Mouse (Mus musculus): ENCODE data around the gene Dmp1. TPM values are rescaled to one million over a fixed set of nuclear protein-coding genes. Genes with fewer than 3 reads are reported as not detected.

Gene Dmp1
- not detected in 2 replicates for polyA plus RNA-seq (2015; fragmentation: Nextera tagmentation; extraction: Ambion mirVana)

DNA sequence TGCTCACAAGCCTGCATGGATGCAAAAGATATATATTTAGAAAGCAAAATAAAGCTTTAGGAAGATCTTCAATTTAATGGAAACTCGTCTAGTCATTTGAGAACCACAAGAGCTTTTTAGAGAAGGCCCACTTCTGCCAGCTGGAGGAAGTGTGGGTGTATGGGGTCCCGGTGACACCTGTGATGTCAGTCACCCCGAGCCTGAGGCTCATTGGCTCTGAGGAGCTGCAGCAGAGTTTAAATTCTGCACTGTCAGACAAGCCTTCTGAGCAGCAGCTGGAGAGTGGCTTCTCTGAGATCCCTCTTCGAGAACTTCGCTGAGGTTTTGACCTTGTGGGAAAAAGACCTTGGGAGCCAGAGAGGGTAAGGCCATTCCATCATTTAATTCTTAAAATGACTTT lies at the start of gene Dmp1:
TSS of gene Dmp1 (plus strand) at position 263 of the 400 bp plus-strand sequence.
- no peaks in the 10 kb centered on the region for H3K9me3 ChIP-seq (ENCODE audit: low read length)
- H3K4me2 ChIP-seq (ENCODE audit: low read depth, low read length): no peak within 1 kb of the TSS
- no peaks in the 10 kb centered on the region for H3K4me1 ChIP-seq (ENCODE audit: insufficient read depth)
- WGBS (ENCODE audit: insufficient replicate concordance): 42% methylated on average over 5 of the region's 5 CpGs
- DNase-seq (no peak), ATAC-seq (no peak)
- H3K27ac ChIP-seq (ENCODE audit: low read depth): no peak within 1 kb of the TSS
- H3K4me3 ChIP-seq (ENCODE audit: low read depth, low read length): no peak within 1 kb of the TSS
- H3K36me3 ChIP-seq (replicated peaks; ENCODE audit: insufficient read depth, low read length): no peaks in the 10 kb centered on the region
- no peaks in the 10 kb centered on the region for H3K27me3 ChIP-seq (ENCODE audit: insufficient read depth, low read length)
- TF ChIP-seq EP300 (IDR thresholded peaks at IDR 0.05; ENCODE audit: low read depth): no peak
- TF ChIP-seq CTCF (IDR thresholded peaks at IDR 0.05; ENCODE audit: low read depth): no peak
- H3K9ac ChIP-seq (replicated peaks): no peak within 1 kb of the TSS

DNA sequence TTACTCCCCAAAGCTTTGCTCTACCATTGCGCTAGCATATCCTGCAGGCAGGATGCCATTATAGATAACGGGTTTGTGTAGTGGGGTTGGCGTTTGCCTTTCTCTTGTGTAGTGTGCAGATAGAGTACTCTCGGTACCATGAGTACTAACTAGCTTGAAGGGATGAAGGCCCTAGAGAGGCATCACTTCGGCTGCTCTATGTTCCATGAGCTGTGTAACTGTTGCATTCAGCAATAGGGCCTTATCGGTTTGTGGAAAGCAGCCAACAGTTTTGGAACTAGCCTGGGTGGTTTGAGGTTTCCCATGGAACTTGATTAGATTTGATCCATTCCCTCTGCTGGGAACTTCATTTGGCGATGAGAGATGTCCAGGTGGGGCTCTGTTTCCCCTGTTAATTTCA lies 44.7 kb upstream of the Dmp1 start:
- H3K36me3 ChIP-seq (replicated peaks; ENCODE audit: insufficient read depth, low read length): no peaks in the 10 kb centered on the region
- no peaks in the 10 kb centered on the region for H3K9me3 ChIP-seq (ENCODE audit: low read length)
- H3K4me2 ChIP-seq (ENCODE audit: low read depth, low read length): no peak overlapping the region
- no peak overlapping the region for H3K27ac ChIP-seq (ENCODE audit: low read depth)
- WGBS (ENCODE audit: insufficient replicate concordance): 82% methylated on average over 7 of the region's 7 CpGs
- no peaks in the 10 kb centered on the region for H3K4me1 ChIP-seq (ENCODE audit: insufficient read depth)
- no peak overlapping the region for H3K4me3 ChIP-seq (ENCODE audit: low read depth, low read length)
- TF ChIP-seq CTCF (IDR thresholded peaks at IDR 0.05; ENCODE audit: low read depth) (no peak), EP300 (IDR thresholded peaks at IDR 0.05; ENCODE audit: low read depth) (no peak)
- no peak for DNase-seq
- no peak overlapping the region for H3K9ac ChIP-seq (replicated peaks)
- H3K27me3 ChIP-seq (ENCODE audit: insufficient read depth, low read length): no peaks in the 10 kb centered on the region
- no peak for ATAC-seq

DNA sequence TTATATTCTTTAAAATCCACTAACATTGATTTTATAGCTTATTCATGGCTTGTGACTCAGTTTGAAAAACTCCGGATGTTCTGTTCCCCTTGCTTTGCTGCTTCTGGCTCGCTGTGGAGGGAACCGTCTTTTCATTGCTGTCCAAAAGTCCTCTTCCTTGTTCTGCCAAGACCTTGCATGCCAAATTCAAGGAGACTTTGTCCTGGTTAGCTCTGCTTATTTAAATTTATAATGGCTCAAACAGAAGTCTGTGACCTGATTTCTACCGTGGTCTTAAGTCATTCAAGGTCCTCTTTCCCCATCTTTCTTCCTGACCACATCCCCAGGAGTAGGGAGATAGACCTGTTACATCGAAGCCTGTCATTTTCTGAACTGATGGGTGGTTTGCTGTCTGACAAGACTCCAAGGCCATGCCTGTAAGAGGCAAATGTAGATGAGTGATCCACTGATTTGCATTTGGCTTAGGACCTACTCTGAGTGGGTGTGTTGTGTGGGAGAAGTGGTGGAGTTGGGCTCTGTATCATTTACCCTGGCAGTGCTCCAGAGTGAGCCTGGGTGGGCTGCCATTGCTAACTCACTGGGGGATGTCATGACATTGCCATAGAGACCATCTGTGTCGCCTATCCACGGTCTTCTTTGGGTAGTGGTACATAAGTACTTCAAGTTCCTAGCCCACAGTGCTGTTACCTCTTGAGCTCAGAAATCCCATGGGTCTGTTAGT lies 43.9 kb upstream of the Dmp1 start:
- 79% methylated on average over 7 of the region's 7 CpGs for WGBS (ENCODE audit: insufficient replicate concordance)
- H3K4me3 ChIP-seq (ENCODE audit: low read depth, low read length): no peak overlapping the region
- no peak overlapping the region for H3K9ac ChIP-seq (replicated peaks)
- no peaks in the 10 kb centered on the region for H3K4me1 ChIP-seq (ENCODE audit: insufficient read depth)
- H3K36me3 ChIP-seq (replicated peaks; ENCODE audit: insufficient read depth, low read length): no peaks in the 10 kb centered on the region
- no peak for TF ChIP-seq CTCF (IDR thresholded peaks at IDR 0.05; ENCODE audit: low read depth)
- TF ChIP-seq EP300 (IDR thresholded peaks at IDR 0.05; ENCODE audit: low read depth): no peak
- DNase-seq (no peak), ATAC-seq (no peak)
- no peak overlapping the region for H3K4me2 ChIP-seq (ENCODE audit: low read depth, low read length)
- H3K27ac ChIP-seq (ENCODE audit: low read depth): no peak overlapping the region
- H3K27me3 ChIP-seq (ENCODE audit: insufficient read depth, low read length): no peaks in the 10 kb centered on the region
- H3K9me3 ChIP-seq (ENCODE audit: low read length): no peaks in the 10 kb centered on the region

DNA sequence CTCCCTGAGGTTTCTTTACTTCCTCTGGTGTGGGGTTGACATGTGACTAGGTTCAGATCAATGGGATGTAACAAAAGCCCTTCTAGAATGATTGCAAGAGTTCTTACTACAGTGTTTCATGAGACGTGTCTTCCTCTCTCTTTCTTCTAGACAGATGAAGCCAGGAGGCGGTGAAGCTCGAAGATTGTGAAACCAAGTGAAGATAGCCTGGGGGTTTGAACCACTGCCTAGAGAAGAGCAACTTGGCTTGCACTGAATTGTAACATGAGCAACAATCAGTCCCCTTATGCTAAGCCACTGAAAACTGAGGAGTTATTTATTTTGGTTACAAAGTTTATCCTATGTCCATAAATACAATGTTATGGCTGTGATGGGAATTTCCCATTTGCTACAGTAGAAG lies 41.8 kb upstream of the Dmp1 start:
- H3K4me1 ChIP-seq (ENCODE audit: insufficient read depth): no peaks in the 10 kb centered on the region
- H3K9me3 ChIP-seq (ENCODE audit: low read length): no peaks in the 10 kb centered on the region
- no peak overlapping the region for H3K9ac ChIP-seq (replicated peaks)
- no peak overlapping the region for H3K4me2 ChIP-seq (ENCODE audit: low read depth, low read length)
- no peak for ATAC-seq
- no peaks in the 10 kb centered on the region for H3K36me3 ChIP-seq (replicated peaks; ENCODE audit: insufficient read depth, low read length)
- no peak overlapping the region for H3K27ac ChIP-seq (ENCODE audit: low read depth)
- no peak for DNase-seq
- WGBS (ENCODE audit: insufficient replicate concordance): 82% methylated on average over 3 of the region's 3 CpGs
- TF ChIP-seq CTCF (IDR thresholded peaks at IDR 0.05; ENCODE audit: low read depth) (no peak), EP300 (IDR thresholded peaks at IDR 0.05; ENCODE audit: low read depth) (no peak)
- H3K4me3 ChIP-seq (ENCODE audit: low read depth, low read length): no peak overlapping the region
- no peaks in the 10 kb centered on the region for H3K27me3 ChIP-seq (ENCODE audit: insufficient read depth, low read length)

DNA sequence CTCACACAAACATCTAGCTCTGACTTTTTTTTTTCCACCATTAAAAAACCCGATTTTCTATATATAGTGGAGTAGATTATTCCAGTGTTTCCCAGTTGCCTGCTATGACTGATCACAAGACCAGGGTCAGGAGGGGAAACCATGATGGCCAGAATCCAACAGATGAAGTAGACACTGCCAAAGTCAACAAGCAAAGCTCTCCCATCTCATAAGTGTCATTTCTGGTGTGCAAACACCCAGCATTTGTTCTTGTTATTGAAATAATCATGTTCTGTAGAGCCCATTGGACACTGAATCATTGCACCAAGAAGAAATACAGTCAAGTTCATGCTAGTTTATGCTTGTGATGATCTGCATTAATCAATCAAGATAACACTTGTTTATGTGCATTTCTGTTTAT lies 41.0 kb upstream of the Dmp1 start:
- ATAC-seq (no peak), DNase-seq (peak; percentile 21)
- H3K4me2 ChIP-seq (ENCODE audit: low read depth, low read length): no peak overlapping the region
- H3K9me3 ChIP-seq (ENCODE audit: low read length): no peaks in the 10 kb centered on the region
- 68% methylated on average over 1 of the region's 1 CpGs for WGBS (ENCODE audit: insufficient replicate concordance)
- TF ChIP-seq CTCF (IDR thresholded peaks at IDR 0.05; ENCODE audit: low read depth): no peak
- TF ChIP-seq EP300 (IDR thresholded peaks at IDR 0.05; ENCODE audit: low read depth): no peak
- no peak overlapping the region for H3K4me3 ChIP-seq (ENCODE audit: low read depth, low read length)
- H3K9ac ChIP-seq (replicated peaks): no peak overlapping the region
- no peak overlapping the region for H3K27ac ChIP-seq (ENCODE audit: low read depth)
- no peaks in the 10 kb centered on the region for H3K27me3 ChIP-seq (ENCODE audit: insufficient read depth, low read length)
- no peaks in the 10 kb centered on the region for H3K36me3 ChIP-seq (replicated peaks; ENCODE audit: insufficient read depth, low read length)
- H3K4me1 ChIP-seq (ENCODE audit: insufficient read depth): no peaks in the 10 kb centered on the region

DNA sequence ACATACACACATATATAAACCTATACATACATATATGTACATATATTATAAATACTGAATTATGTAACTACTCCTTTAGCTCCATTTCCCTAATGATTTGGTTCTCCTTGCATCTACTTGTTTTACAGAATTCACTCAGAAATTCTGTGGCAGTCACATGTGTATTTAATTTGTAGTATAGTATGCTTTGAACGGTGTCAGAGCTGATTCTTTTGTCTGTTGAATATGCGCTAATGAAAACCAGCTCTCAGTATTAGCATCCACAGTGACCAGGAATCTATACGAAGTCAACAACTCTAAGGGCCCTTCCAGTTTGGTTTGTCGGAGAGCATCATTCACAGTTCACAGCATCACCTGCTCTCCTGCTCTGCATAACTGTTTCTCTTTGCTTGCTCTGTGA lies 38.9 kb upstream of the Dmp1 start:
- WGBS (ENCODE audit: insufficient replicate concordance): 81% methylated on average over 4 of the region's 4 CpGs
- no peak for DNase-seq
- no peak for ATAC-seq

More for the DNA sequence above, 38.9 kb upstream of the Dmp1 start:
- H3K4me3 ChIP-seq (ENCODE audit: low read depth, low read length): no peak overlapping the region
- no peaks in the 10 kb centered on the region for H3K27me3 ChIP-seq (ENCODE audit: insufficient read depth, low read length)
- H3K9me3 ChIP-seq (ENCODE audit: low read length): no peaks in the 10 kb centered on the region
- no peak overlapping the region for H3K27ac ChIP-seq (ENCODE audit: low read depth)
- no peak overlapping the region for H3K9ac ChIP-seq (replicated peaks)
- no peaks in the 10 kb centered on the region for H3K4me1 ChIP-seq (ENCODE audit: insufficient read depth)
- H3K36me3 ChIP-seq (replicated peaks; ENCODE audit: insufficient read depth, low read length): no peaks in the 10 kb centered on the region
- H3K4me2 ChIP-seq (ENCODE audit: low read depth, low read length): no peak overlapping the region
- TF ChIP-seq EP300 (IDR thresholded peaks at IDR 0.05; ENCODE audit: low read depth) (no peak), CTCF (IDR thresholded peaks at IDR 0.05; ENCODE audit: low read depth) (no peak)

Measured in liver, postnatal 0 days (tissue).